In genomic region chr11:68956697-68957096, GRCm38 (mm10) we compare ENCODE assay signal across 7 mouse cellular contexts. TPM values are rescaled to one million over a fixed set of nuclear protein-coding genes. Genes with fewer than 3 reads are reported as not detected.
DNase-seq lines count a peak whose midpoint lies in the region; ATAC-seq lines count a peak whose summit lies in the region.

No protein-coding gene starts in this region.

- ATAC-seq in embryonic facial prominence, embryonic 13.5 days (ENCODE audit: insufficient number of reproducible peaks, insufficient read depth, low FRiP score, low TSS enrichment, low read depth): no peak
- no peak for ATAC-seq in hindbrain, embryonic 13.5 days (ENCODE audit: low FRiP score)
- ATAC-seq in liver, embryonic 15.5 days (ENCODE audit: insufficient read depth): no peak

- peak overlapping the region; percentile 9 for H3K4me3 ChIP-seq in embryonic facial prominence, embryonic 13.5 days
- 0 out of 2 replicates have a peak overlapping the region, but pooled peaks have one; percentile 12 for H3K4me3 ChIP-seq in hindbrain, embryonic 13.5 days
- H3K4me3 ChIP-seq in liver, embryonic 15.5 days (replicated peaks): peak overlapping the region; percentile 11

- 29% methylated on average over 13 of the region's 13 CpGs for WGBS in embryonic facial prominence, embryonic 13.5 days
- WGBS in hindbrain, embryonic 13.5 days: 33% methylated on average over 13 of the region's 13 CpGs
- 35% methylated on average over 13 of the region's 13 CpGs for WGBS in liver, embryonic 15.5 days (ENCODE audit: insufficient replicate concordance)

- peak overlapping the region; percentile 22 for H3K4me2 ChIP-seq in embryonic facial prominence, embryonic 13.5 days
- no peak overlapping the region for H3K4me2 ChIP-seq in hindbrain, embryonic 13.5 days
- no peak overlapping the region for H3K4me2 ChIP-seq in liver, embryonic 15.5 days

- no peak overlapping the region for H3K27ac ChIP-seq in embryonic facial prominence, embryonic 13.5 days
- H3K27ac ChIP-seq in hindbrain, embryonic 13.5 days: no peak overlapping the region
- no peak overlapping the region for H3K27ac ChIP-seq in liver, embryonic 15.5 days (replicated peaks)

- H3K4me1 ChIP-seq in embryonic facial prominence, embryonic 13.5 days: peaks cover 24% of the 10 kb centered on the region
- peaks cover 11% of the 10 kb centered on the region for H3K4me1 ChIP-seq in hindbrain, embryonic 13.5 days (replicated peaks)
- H3K4me1 ChIP-seq in liver, embryonic 15.5 days (replicated peaks): no peaks in the 10 kb centered on the region

- no peaks in the 10 kb centered on the region for H3K36me3 ChIP-seq in embryonic facial prominence, embryonic 13.5 days
- no peaks in the 10 kb centered on the region for H3K36me3 ChIP-seq in hindbrain, embryonic 13.5 days
- H3K36me3 ChIP-seq in liver, embryonic 15.5 days (replicated peaks): no peaks in the 10 kb centered on the region

- no peaks in the 10 kb centered on the region for H3K9me3 ChIP-seq in embryonic facial prominence, embryonic 13.5 days
- no peaks in the 10 kb centered on the region for H3K9me3 ChIP-seq in hindbrain, embryonic 13.5 days
- H3K9me3 ChIP-seq in liver, embryonic 15.5 days (replicated peaks): no peaks in the 10 kb centered on the region

- H3K27me3 ChIP-seq in embryonic facial prominence, embryonic 13.5 days: peaks cover 45% of the 10 kb centered on the region
- peaks cover 62% of the 10 kb centered on the region for H3K27me3 ChIP-seq in hindbrain, embryonic 13.5 days
- peaks cover 58% of the 10 kb centered on the region for H3K27me3 ChIP-seq in liver, embryonic 15.5 days

- H3K9ac ChIP-seq in embryonic facial prominence, embryonic 13.5 days: 0 out of 2 replicates have a peak overlapping the region, but pooled peaks have one; percentile 36
- no peak overlapping the region for H3K9ac ChIP-seq in hindbrain, embryonic 13.5 days
- no peak overlapping the region for H3K9ac ChIP-seq in liver, embryonic 15.5 days

- peak; percentile 47 for DNase-seq in ZHBTc4 (ENCODE audit: low read depth, low spot score)
- DNase-seq in frontal cortex, postnatal 10 days (ENCODE audit: low spot score in 2 of 2): no peak
- no peak for DNase-seq in right cerebral cortex, postnatal 10 days (ENCODE audit: low spot score in 2 of 2)
- no peak for DNase-seq in natural killer cell, adult 2 months (ENCODE audit: low spot score in 2 of 2)

RNA-seq across cellular contexts. Expression of gene Arhgef15, which starts 0.6 kb away (rescaled TPM):
- polyA plus RNA-seq in embryonic facial prominence, embryonic 13.5 days (2015; fragmentation: Nextera tagmentation; extraction: Ambion mirVana): 6.7 and 7.2 TPM in 2 replicates
- 14.3 and 16.2 TPM in 2 replicates for polyA plus RNA-seq in hindbrain, embryonic 13.5 days (2015; fragmentation: Nextera tagmentation; extraction: Ambion mirVana)
- polyA plus RNA-seq in liver, embryonic 15.5 days (2015; fragmentation: Nextera tagmentation; extraction: Ambion mirVana): 1.4 and 1.8 TPM in 2 replicates

RNA-seq across cellular contexts. Expression of gene Slc25a35, which starts 11.2 kb away (rescaled TPM):
- polyA plus RNA-seq in embryonic facial prominence, embryonic 13.5 days (2015; fragmentation: Nextera tagmentation; extraction: Ambion mirVana): 4.7 and 4.9 TPM in 2 replicates
- polyA plus RNA-seq in hindbrain, embryonic 13.5 days (2015; fragmentation: Nextera tagmentation; extraction: Ambion mirVana): 1.5 TPM in 2 replicates
- polyA plus RNA-seq in liver, embryonic 15.5 days (2015; fragmentation: Nextera tagmentation; extraction: Ambion mirVana): 0.44 and 0.46 TPM in 2 replicates

RNA-seq across cellular contexts. Expression of gene Rangrf, which starts 18.3 kb away (rescaled TPM):
- 50.1 and 59.3 TPM in 2 replicates for polyA plus RNA-seq in embryonic facial prominence, embryonic 13.5 days (2015; fragmentation: Nextera tagmentation; extraction: Ambion mirVana)
- polyA plus RNA-seq in hindbrain, embryonic 13.5 days (2015; fragmentation: Nextera tagmentation; extraction: Ambion mirVana): 24.7 and 26.7 TPM in 2 replicates
- polyA plus RNA-seq in liver, embryonic 15.5 days (2015; fragmentation: Nextera tagmentation; extraction: Ambion mirVana): 21.7 and 22.4 TPM in 2 replicates

RNA-seq across cellular contexts. Expression of gene Odf4, which starts 29.8 kb away (rescaled TPM):
- not detected in 2 replicates for polyA plus RNA-seq in embryonic facial prominence, embryonic 13.5 days (2015; fragmentation: Nextera tagmentation; extraction: Ambion mirVana)
- polyA plus RNA-seq in hindbrain, embryonic 13.5 days (2015; fragmentation: Nextera tagmentation; extraction: Ambion mirVana): 0.60 and 0.84 TPM in 2 replicates
- not detected in 2 replicates for polyA plus RNA-seq in liver, embryonic 15.5 days (2015; fragmentation: Nextera tagmentation; extraction: Ambion mirVana)

RNA-seq across cellular contexts. Expression of gene Pfas, which starts 51.6 kb away (rescaled TPM):
- 42.7 and 44.4 TPM in 2 replicates for polyA plus RNA-seq in embryonic facial prominence, embryonic 13.5 days (2015; fragmentation: Nextera tagmentation; extraction: Ambion mirVana)
- 19.1 and 20.4 TPM in 2 replicates for polyA plus RNA-seq in hindbrain, embryonic 13.5 days (2015; fragmentation: Nextera tagmentation; extraction: Ambion mirVana)
- polyA plus RNA-seq in liver, embryonic 15.5 days (2015; fragmentation: Nextera tagmentation; extraction: Ambion mirVana): 17.0 and 18.5 TPM in 2 replicates
